Mouse (Mus musculus) heart, postnatal 0 days (tissue): Measurements from ENCODE around the gene Klc3.

Experiments used
- CTCF ChIP-seq: IDR thresholded peaks from 2 replicates; pipeline ENCODE4 v1.5.1; 2016; ENCODE audit warnings: antibody characterized with exemption, control low read depth, low read depth
- EP300 ChIP-seq: IDR thresholded peaks from 2 replicates; pipeline ENCODE4 v1.6.1; 2016; ENCODE audit warnings: antibody characterized with exemption, low read depth

DNA sequence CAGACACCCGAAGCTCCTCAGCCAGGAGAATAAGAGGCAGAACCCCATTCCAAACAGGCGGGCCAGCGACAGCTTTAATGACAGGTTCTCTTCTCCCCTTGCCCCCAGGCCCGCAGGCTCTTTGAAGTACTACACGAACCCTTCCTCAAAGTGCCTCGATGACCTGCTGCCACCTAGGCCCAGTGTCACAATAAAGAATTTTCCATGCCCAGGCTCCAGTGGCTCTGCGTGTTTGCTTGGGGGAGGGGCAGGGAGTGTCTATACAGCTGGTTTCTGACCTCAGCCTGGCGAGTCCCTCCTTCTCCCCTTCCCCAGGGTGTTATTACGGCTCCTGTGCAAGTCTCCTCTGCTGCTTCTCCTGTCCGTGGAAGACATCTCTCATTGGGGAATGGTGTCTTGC lies 47.6 kb downstream of the Klc3 start:
- TF ChIP-seq EP300 (no peak), CTCF (no peak)
